Comparison of ENCODE assay signal across 14 mouse cellular contexts in the genomic region with DNA sequence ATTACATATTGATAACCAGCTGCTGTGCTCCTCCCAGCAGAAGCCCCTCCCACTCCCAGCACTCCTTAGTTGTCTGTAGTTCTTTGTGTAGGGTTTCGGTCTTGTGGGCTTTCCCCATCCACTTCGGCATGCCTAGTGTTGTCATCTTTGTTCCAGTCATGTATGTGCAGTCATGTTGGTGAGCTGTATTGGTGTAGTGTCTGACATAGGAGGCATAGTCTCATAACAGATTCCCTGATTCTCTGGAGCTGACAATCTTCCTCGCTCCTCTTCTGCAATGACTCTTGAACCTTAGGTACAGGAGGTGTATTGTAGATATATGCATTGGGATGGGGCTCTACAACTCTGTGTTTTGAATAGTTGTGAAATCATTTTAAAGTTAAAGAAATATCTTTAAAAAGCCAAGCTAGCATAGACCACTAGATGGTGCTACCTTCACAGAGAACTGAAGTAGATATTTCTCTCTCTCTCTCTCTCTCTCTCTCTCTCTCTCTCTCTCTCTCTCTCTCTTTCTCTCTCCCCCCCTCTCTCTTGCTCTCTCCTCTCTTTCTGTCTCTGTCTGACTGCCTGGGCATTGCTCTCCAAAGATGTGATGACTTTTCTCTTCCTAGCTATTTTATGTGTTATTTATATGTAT. TPM values are rescaled to one million over a fixed set of nuclear protein-coding genes. Genes with fewer than 3 reads are reported as not detected.
A peak's percentile ranks its signal among the peaks of the same experiment; 100 is the strongest.
DNase-seq lines count a peak whose midpoint lies in the region; ATAC-seq and TF ChIP-seq lines count a peak whose summit lies in the region.
"Had no signal": no experiment of that assay in that cellular context is flagged by ENCODE, and none has a peak within 500 bp of the region (broad histone marks: within the 10 kb centered on the region; RNA-seq: fewer than 3 reads in every experiment).

No protein-coding gene starts in this region.

- no peak overlapping the region for H3K4me2 ChIP-seq in lung, postnatal 0 days (replicated peaks; ENCODE audit: low read depth, low read length)
- H3K4me2 ChIP-seq: heart, embryonic 13.5 days had no signal

- H3K4me3 ChIP-seq in lung, postnatal 0 days (ENCODE audit: low read depth, low read length): no peak overlapping the region
- H3K4me3 ChIP-seq in cortical plate, adult 2 months (ENCODE audit: insufficient read depth, low read length): no peak overlapping the region
- H3K4me3 ChIP-seq: heart, embryonic 13.5 days had no signal

- no peaks in the 10 kb centered on the region for H3K4me1 ChIP-seq in lung, postnatal 0 days (ENCODE audit: insufficient read depth, low read depth, low read length)
- no peaks in the 10 kb centered on the region for H3K4me1 ChIP-seq in cortical plate, adult 2 months (ENCODE audit: control insufficient read depth, insufficient read depth, low read length)
- H3K4me1 ChIP-seq: heart, embryonic 13.5 days had no signal

- no peak overlapping the region for H3K27ac ChIP-seq in lung, postnatal 0 days (ENCODE audit: low read length)
- no peak overlapping the region for H3K27ac ChIP-seq in cortical plate, adult 2 months (ENCODE audit: insufficient read depth, low read length)
- H3K27ac ChIP-seq: heart, embryonic 13.5 days had no signal

- TF ChIP-seq CTCF in lung, postnatal 0 days (IDR thresholded peaks at IDR 0.05): peak; percentile 42
- peak; percentile 25; the same call in 1 of the 2 replicates for TF ChIP-seq CTCF in cortical plate, adult 2 months (IDR thresholded peaks at IDR 0.05; ENCODE audit: extremely low read depth, insufficient read depth, low read length)

- H3K36me3 ChIP-seq in lung, postnatal 0 days (ENCODE audit: insufficient read depth, low read length): no peaks in the 10 kb centered on the region
- H3K36me3 ChIP-seq: heart, embryonic 13.5 days had no signal

- no peak for TF ChIP-seq EP300 in lung, postnatal 0 days (IDR thresholded peaks at IDR 0.05)

- H3K27me3 ChIP-seq in lung, postnatal 0 days (replicated peaks; ENCODE audit: insufficient read depth, low read length): no peaks in the 10 kb centered on the region
- H3K27me3 ChIP-seq: heart, embryonic 13.5 days had no signal

- no peak for TF ChIP-seq POLR2A in cortical plate, adult 2 months (IDR thresholded peaks at IDR 0.05; ENCODE audit: extremely low read depth, insufficient read depth, low read length)

- no peak overlapping the region for H3K9ac ChIP-seq in lung, postnatal 0 days (replicated peaks; ENCODE audit: low read depth)
- H3K9ac ChIP-seq: heart, embryonic 13.5 days had no signal

- WGBS in lung, postnatal 0 days: 61% methylated on average over 3 of the region's 3 CpGs

- DNase-seq in frontal cortex, postnatal 36 days (ENCODE audit: low spot score in 2 of 2): no peak
- no peak for DNase-seq in lung, postnatal 0 days (ENCODE audit: low spot score)
- DNase-seq in lung, adult 18-20 months: no peak
- DNase-seq in retina, postnatal 7 days (ENCODE audit: low read depth, low spot score): peak; percentile 11
- DNase-seq in thymus, postnatal 0 days (ENCODE audit: low spot score): no peak
- no peak for DNase-seq in kidney, adult 8-10 months
- DNase-seq: adrenal gland, adult 8-10 months; cerebellum, adult 9-10 months; kidney, adult 11 months; layer of hippocampus, postnatal 36 days; right cerebral cortex, postnatal 4 days had no signal

- no peaks in the 10 kb centered on the region for H3K9me3 ChIP-seq in lung, postnatal 0 days (ENCODE audit: low read length)
- H3K9me3 ChIP-seq: heart, embryonic 13.5 days had no signal

- 0 out of 2 replicates have a peak, but pooled peaks have one; percentile 44 for ATAC-seq in frontal cortex, adult (ENCODE audit: low TSS enrichment)
- no peak for ATAC-seq in lung, postnatal 0 days

RNA-seq across cellular contexts. Expression of a gene that starts 9.6 kb away (rescaled TPM):
- polyA plus RNA-seq in lung, postnatal 0 days (2015; fragmentation: Nextera tagmentation; extraction: Ambion mirVana): 4.3 and 5.8 TPM in 2 replicates
- polyA plus RNA-seq in cortical plate, adult 2 months (2012; rRNA removed): not detected in 2 replicates
- polyA plus RNA-seq in thymus, postnatal 0 days (2015; fragmentation: Nextera tagmentation; extraction: Ambion mirVana): not detected in 2 replicates
